Mouse (Mus musculus) testis, adult 2 months (tissue): ENCODE measurements at regions not wholly inside any gene's neighbourhood (a gene's known extent, or its start where the extent isn't known, plus 50 kb on each side); places are given as distances from the start of the nearest gene placed in this dataset.
"Not testable (repeated sequence)": the region's sequence is repeated elsewhere in the genome, so short reads cannot be mapped to it uniquely, and the experiment has no call there.

Experiments
- H3K27ac ChIP-seq: fragments of 200-500 bp; 2 replicates; pipeline ENCODE4 v1.5.1; 2012; ENCODE audit warnings: low read depth, low read length; ENCODE audit not compliant: control insufficient read depth, insufficient read depth
- H3K27me3 ChIP-seq: fragments of 200-500 bp; 2 replicates; pipeline ENCODE4 v1.6.1; 2012; ENCODE audit warnings: mild to moderate bottlenecking, low read length, moderate library complexity; ENCODE audit not compliant: control insufficient read depth, insufficient read depth
- H3K36me3 ChIP-seq: fragments of 200-500 bp; 2 replicates; pipeline ENCODE4 v1.6.1; 2012; ENCODE audit warnings: mild to moderate bottlenecking, low read length; ENCODE audit not compliant: control insufficient read depth, insufficient read depth
- H3K4me1 ChIP-seq: fragments of 200-500 bp; 2 replicates; pipeline ENCODE4 v1.6.1; 2012; ENCODE audit warnings: low read length; ENCODE audit not compliant: control insufficient read depth, insufficient read depth
- H3K4me3 ChIP-seq: fragments of 200-500 bp; 2 replicates; pipeline ENCODE4 v1.5.1; 2012; ENCODE audit warnings: low read depth, mild to moderate bottlenecking, low read length, moderate library complexity, mixed read lengths; ENCODE audit not compliant: control insufficient read depth
- CTCF ChIP-seq: fragments of 200-500 bp; IDR thresholded peaks from 2 replicates; pipeline ENCODE4 v1.5.1; 2012; ENCODE audit warnings: low read depth, mild to moderate bottlenecking, inconsistent platforms, low read length, moderate library complexity; ENCODE audit not compliant: control insufficient read depth, insufficient read depth, insufficient replicate concordance
- POLR2A ChIP-seq: fragments of 200-500 bp; IDR thresholded peaks from 2 replicates; pipeline ENCODE4 v1.6.1; 2012; ENCODE audit warnings: low read depth, mild to moderate bottlenecking, inconsistent platforms, low read length, moderate library complexity; ENCODE audit not compliant: control insufficient read depth

DNA sequence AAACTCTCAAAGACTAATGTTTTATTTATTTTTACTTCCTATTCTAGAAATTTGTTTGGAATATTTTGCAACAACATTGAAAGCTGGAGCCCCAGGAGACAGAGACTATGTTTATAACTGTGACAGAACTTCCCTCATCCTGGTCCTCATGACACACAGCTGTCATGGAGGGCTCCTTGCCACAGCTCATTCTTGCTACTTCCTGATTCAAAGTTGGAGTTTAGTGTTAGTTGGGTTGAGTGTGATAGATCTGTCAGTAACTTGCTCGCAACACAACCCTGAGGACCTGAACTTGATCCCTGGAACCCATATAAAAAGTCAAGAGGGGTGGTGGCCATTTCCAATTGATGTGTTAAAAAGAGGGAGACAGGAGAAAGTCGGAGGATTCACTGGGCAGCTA is 328.3 kb upstream of the Nox3 start:
- TF ChIP-seq POLR2A (no peak), CTCF (no peak)
- H3K4me1 ChIP-seq, result no peaks in the 10 kb centered on the region
- H3K36me3 ChIP-seq, result no peaks in the 10 kb centered on the region
- no peaks in the 10 kb centered on the region for H3K27me3 ChIP-seq
- no peak overlapping the region for H3K27ac ChIP-seq
- H3K4me3 ChIP-seq, result no peak overlapping the region

DNA sequence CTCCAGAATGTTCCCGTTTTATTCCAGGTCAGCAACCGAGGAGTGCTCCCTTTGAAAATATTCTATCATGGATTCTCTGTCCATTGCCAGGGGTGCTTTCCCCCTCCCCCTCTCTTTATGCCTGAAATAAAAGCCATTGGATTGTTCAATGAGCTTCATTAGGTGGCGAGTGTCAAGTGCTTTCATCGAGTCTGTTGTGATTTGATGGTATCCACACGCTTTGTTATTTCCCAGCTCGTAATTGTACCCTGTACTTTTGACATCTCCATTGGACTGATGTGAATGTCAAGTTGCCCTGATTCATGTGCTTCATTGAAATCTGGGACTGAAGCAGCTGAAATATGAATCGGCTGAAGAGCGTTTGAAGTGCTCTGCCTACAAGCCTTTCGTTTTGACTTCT is 333.1 kb upstream of the Nox3 start:
- Histone ChIP-seq H3K36me3 (no peaks in the 10 kb centered on the region), H3K4me3 (no peak overlapping the region), H3K27me3 (no peaks in the 10 kb centered on the region), H3K27ac (no peak overlapping the region), H3K4me1 (no peaks in the 10 kb centered on the region)
- TF ChIP-seq CTCF (no peak), POLR2A (no peak)

DNA sequence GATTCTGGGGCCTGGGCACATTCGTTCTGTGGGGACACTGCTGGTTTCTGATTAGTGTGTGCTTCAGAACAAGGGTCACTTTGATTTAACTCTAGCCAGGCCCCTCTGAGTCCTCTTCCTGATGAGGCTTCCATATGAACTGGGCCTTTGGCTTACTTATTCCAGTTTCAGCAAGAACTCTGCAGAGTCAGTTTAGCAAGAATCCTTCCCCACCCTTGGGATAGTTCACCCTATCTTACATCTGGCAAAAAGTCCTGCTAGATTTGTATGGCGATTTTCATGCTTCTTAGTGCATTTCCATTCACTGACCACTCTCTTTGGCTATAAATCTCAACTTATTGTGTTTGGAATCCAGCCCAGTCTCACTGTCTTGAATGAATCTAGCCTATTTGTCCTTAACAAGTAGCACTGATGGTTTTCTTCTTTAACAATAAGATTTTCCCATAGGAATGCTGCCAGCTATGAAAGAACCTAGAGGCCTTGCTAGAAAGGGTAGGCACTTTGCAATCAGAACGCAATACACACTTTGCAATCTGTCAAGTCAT is 338.8 kb upstream of the Nox3 start:
- H3K27me3 ChIP-seq, result no peaks in the 10 kb centered on the region
- H3K27ac ChIP-seq, result peak overlapping the region; percentile 1; the same call in 1 of the 2 replicates
- no peaks in the 10 kb centered on the region for H3K4me1 ChIP-seq
- no peak for TF ChIP-seq CTCF
- TF ChIP-seq POLR2A, result no peak
- H3K36me3 ChIP-seq, result no peaks in the 10 kb centered on the region
- no peak overlapping the region for H3K4me3 ChIP-seq

DNA sequence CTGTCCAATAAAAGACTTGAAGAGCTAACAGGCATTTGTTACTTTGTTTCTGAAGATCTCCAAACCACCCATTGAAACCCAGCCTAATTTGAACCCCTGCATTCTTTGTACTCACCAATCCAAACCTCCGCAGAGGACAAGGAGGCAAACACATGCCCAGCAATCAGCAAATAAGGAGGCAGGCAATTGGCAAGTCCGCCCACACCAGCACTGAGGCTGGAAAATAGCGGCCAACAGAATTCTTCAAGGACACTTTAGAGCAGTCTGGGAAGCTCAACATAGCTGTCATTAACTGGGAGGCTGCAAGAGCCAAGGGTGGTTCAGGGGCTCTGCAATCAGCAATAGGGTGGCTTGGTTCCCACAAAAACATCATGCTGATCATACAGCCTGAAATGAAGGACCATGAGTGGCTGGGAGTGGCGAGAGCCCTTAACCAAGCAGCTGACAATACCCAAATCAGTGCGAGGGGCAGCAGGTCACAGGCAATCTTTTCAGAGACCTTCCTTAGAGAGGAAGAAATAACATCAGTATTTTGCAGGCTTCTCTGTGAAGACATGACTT is 344.1 kb upstream of the Nox3 start:
- Histone ChIP-seq H3K36me3 (no peaks in the 10 kb centered on the region), H3K4me3 (no peak overlapping the region), H3K27ac (peak overlapping the region; percentile 62), H3K27me3 (no peaks in the 10 kb centered on the region), H3K4me1 (no peaks in the 10 kb centered on the region; the same call in 1 of the 2 replicates)
- TF ChIP-seq CTCF (no peak), POLR2A (no peak)

- H3K36me3 ChIP-seq, H3K27me3 ChIP-seq, H3K4me3 ChIP-seq, H3K27ac ChIP-seq, H3K4me1 ChIP-seq: not testable (repeated sequence)
Observed at GRCm38 (mm10) chr17:4060186-4060585, 364.1 kb upstream of the Nox3 start.

GRCm38 (mm10) chr17:4073381-4073780 is 377.3 kb upstream of the Nox3 start:
- no peak overlapping the region for H3K27ac ChIP-seq
- no peak overlapping the region for H3K4me3 ChIP-seq
- no peaks in the 10 kb centered on the region for H3K4me1 ChIP-seq
- no peak for TF ChIP-seq POLR2A
- TF ChIP-seq CTCF, result no peak
- no peaks in the 10 kb centered on the region for H3K36me3 ChIP-seq
- H3K27me3 ChIP-seq, result no peaks in the 10 kb centered on the region

- no peak for TF ChIP-seq CTCF
- TF ChIP-seq POLR2A, result no peak
- H3K27me3 ChIP-seq, result no peaks in the 10 kb centered on the region
- no peak overlapping the region for H3K27ac ChIP-seq
- H3K36me3 ChIP-seq, result no peaks in the 10 kb centered on the region
- H3K4me1 ChIP-seq, result no peaks in the 10 kb centered on the region
- no peak overlapping the region for H3K4me3 ChIP-seq
Observed at GRCm38 (mm10) chr17:4080564-4080963, 384.5 kb upstream of the Nox3 start.

- no peaks in the 10 kb centered on the region for H3K4me1 ChIP-seq
Observed at GRCm38 (mm10) chr17:4094621-4095020, 398.6 kb upstream of the Nox3 start.

More at GRCm38 (mm10) chr17:4094621-4095020, 398.6 kb upstream of the Nox3 start:
- H3K4me3 ChIP-seq, result no peak overlapping the region
- TF ChIP-seq POLR2A (no peak), CTCF (no peak)
- no peak overlapping the region for H3K27ac ChIP-seq
- H3K27me3 ChIP-seq, result no peaks in the 10 kb centered on the region
- H3K36me3 ChIP-seq, result no peaks in the 10 kb centered on the region
